Mouse (Mus musculus): ENCODE data around the gene Alad.

Gene Alad

DNA sequence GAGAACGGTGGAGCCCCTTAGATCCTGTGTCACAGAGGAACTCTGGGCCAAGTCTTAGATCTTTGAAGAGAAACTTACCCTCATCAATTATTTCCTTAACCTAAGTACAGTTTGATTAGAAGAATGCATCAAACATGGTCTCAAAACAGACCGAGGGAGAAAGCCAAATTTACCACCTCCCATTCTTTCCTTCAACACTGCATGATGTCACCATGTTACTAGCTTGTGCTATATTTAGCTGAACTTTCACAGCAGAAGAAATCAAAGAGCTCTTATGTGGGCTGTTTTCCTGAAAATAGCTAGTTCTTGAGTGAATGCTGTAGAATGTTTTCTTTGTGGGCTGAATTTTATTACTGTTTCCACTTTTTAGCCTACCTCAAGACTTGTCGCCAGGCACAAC, 37.7 kb upstream of the Alad start:
- TF ChIP-seq POU5F1 (IDR thresholded peaks at IDR 0.05; ENCODE audit: borderline replicate concordance, low read length): no peak
- no peak for TF ChIP-seq NANOG (IDR thresholded peaks at IDR 0.05; ENCODE audit: borderline replicate concordance, low read length)
- no peak for TF ChIP-seq CTCF (conservative IDR thresholded peaks at IDR 0.05; ENCODE audit: low read length)
- Histone ChIP-seq H3K4me1 (replicated peaks; ENCODE audit: low read depth, low read length) (no peaks in the 10 kb centered on the region), H3K27me3 (ENCODE audit: insufficient read depth, low read length) (0 out of 2 replicates have a peak, but pooled peaks cover 2% of the 10 kb centered on the region), H3K36me3 (ENCODE audit: insufficient read depth, low read length) (no peaks in the 10 kb centered on the region), H3K9me3 (ENCODE audit: low read length) (no peaks in the 10 kb centered on the region), H3K4me3 (replicated peaks; ENCODE audit: low read length) (no peak overlapping the region)

GRCm38 (mm10) chr4:62551966-62552365, 32.2 kb upstream of the Alad start:
- no peaks in the 10 kb centered on the region for H3K4me1 ChIP-seq (replicated peaks; ENCODE audit: low read depth, low read length)
- H3K9me3 ChIP-seq (ENCODE audit: low read length): no peaks in the 10 kb centered on the region
- no peaks in the 10 kb centered on the region for H3K36me3 ChIP-seq (ENCODE audit: insufficient read depth, low read length)
- no peak for TF ChIP-seq CTCF (conservative IDR thresholded peaks at IDR 0.05; ENCODE audit: low read length)
- TF ChIP-seq NANOG (IDR thresholded peaks at IDR 0.05; ENCODE audit: borderline replicate concordance, low read length): no peak
- no peak for TF ChIP-seq POU5F1 (IDR thresholded peaks at IDR 0.05; ENCODE audit: borderline replicate concordance, low read length)
- no peaks in the 10 kb centered on the region for H3K27me3 ChIP-seq (ENCODE audit: insufficient read depth, low read length)
- H3K4me3 ChIP-seq (replicated peaks; ENCODE audit: low read length): no peak overlapping the region

DNA sequence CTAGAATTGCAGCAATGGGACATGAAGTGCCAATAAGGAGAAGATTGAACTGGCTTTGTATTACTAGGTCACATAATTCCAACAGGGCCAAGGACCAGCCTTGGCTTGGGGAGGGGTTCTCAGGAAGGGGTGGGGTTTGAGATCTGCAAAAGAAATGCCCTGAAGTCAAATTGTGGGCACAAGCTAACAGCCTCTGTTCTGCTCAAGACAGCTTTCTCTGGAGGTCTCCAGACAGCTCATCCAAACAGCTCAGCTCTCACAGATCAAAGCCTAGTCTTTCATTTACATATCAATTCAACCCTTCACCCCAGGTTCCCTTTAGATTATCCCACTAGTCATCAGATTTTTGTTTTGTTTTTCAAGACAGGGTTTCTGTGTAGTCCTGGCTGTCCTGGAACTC, 25.1 kb upstream of the Alad start:
- H3K36me3 ChIP-seq (ENCODE audit: insufficient read depth, low read length): no peaks in the 10 kb centered on the region
- TF ChIP-seq NANOG (IDR thresholded peaks at IDR 0.05; ENCODE audit: borderline replicate concordance, low read length): no peak
- TF ChIP-seq POU5F1 (IDR thresholded peaks at IDR 0.05; ENCODE audit: borderline replicate concordance, low read length): no peak
- TF ChIP-seq CTCF (conservative IDR thresholded peaks at IDR 0.05; ENCODE audit: low read length): no peak
- H3K9me3 ChIP-seq (ENCODE audit: low read length): peaks cover 12% of the 10 kb centered on the region
- H3K4me1 ChIP-seq (replicated peaks; ENCODE audit: low read depth, low read length): peaks cover 3% of the 10 kb centered on the region; the same call in 1 of the 2 replicates
- 0 out of 2 replicates have a peak, but pooled peaks cover 7% of the 10 kb centered on the region for H3K27me3 ChIP-seq (ENCODE audit: insufficient read depth, low read length)
- H3K4me3 ChIP-seq (replicated peaks; ENCODE audit: low read length): no peak overlapping the region

- no peaks in the 10 kb centered on the region for H3K36me3 ChIP-seq (ENCODE audit: insufficient read depth, low read length)
- peaks cover 12% of the 10 kb centered on the region for H3K9me3 ChIP-seq (ENCODE audit: low read length)
- H3K4me1 ChIP-seq (replicated peaks; ENCODE audit: low read depth, low read length): peaks cover 3% of the 10 kb centered on the region; the same call in 1 of the 2 replicates
- TF ChIP-seq POU5F1 (IDR thresholded peaks at IDR 0.05; ENCODE audit: borderline replicate concordance, low read length) (no peak), NANOG (IDR thresholded peaks at IDR 0.05; ENCODE audit: borderline replicate concordance, low read length) (no peak), CTCF (conservative IDR thresholded peaks at IDR 0.05; ENCODE audit: low read length) (no peak)
- no peak overlapping the region for H3K4me3 ChIP-seq (replicated peaks; ENCODE audit: low read length)
- H3K27me3 ChIP-seq (ENCODE audit: insufficient read depth, low read length): 0 out of 2 replicates have a peak, but pooled peaks cover 7% of the 10 kb centered on the region
These were observed 24.1 kb upstream of the Alad start for GRCm38 (mm10) chr4:62543782-62544181.

DNA sequence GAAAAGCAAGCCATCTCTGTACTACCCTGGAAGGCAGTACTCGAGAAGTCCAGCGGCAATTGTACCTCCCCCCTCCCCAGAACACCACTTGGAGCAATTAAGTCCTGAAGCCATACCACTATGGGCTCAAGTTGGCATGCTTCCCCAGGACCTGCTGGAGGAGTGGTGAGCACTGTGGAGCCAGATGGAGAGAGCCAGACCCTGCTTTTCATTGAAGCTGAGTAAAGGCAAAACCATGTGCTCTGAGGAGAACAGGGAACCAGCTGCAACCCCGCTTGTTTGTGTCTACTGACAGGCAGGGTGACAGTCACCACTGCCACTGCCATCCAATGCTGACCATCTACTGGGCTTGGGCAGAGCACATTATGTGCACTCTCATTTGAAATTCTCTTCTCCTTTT, 22.1 kb upstream of the Alad start:
- 0 out of 2 replicates have a peak, but pooled peaks cover 7% of the 10 kb centered on the region for H3K27me3 ChIP-seq (ENCODE audit: insufficient read depth, low read length)
- H3K4me3 ChIP-seq (replicated peaks; ENCODE audit: low read length): no peak overlapping the region
- peaks cover 12% of the 10 kb centered on the region for H3K9me3 ChIP-seq (ENCODE audit: low read length)
- H3K4me1 ChIP-seq (replicated peaks; ENCODE audit: low read depth, low read length): peaks cover 3% of the 10 kb centered on the region; the same call in 1 of the 2 replicates
- TF ChIP-seq POU5F1 (IDR thresholded peaks at IDR 0.05; ENCODE audit: borderline replicate concordance, low read length): no peak
- no peak for TF ChIP-seq NANOG (IDR thresholded peaks at IDR 0.05; ENCODE audit: borderline replicate concordance, low read length)
- TF ChIP-seq CTCF (conservative IDR thresholded peaks at IDR 0.05; ENCODE audit: low read length): no peak
- no peaks in the 10 kb centered on the region for H3K36me3 ChIP-seq (ENCODE audit: insufficient read depth, low read length)

DNA sequence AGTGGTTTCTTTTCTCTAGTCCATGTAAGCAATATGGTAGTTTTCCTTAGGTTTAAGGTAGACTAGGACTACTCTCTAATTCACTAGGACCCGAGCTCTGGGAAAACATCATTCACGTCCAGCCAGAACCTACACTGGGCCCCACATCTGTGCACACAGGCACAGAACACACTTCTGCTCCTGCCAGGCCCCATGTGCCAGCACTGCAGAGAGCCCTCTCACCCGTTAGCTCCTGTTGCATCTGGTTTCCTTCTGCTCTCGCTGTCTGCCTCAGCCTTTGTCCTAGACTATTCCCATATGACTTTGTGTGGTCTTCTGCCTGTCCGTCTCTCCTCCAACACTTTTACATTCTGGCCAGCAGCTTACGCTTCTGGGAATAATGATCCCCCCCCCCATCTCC, 14.0 kb upstream of the Alad start:
- H3K9me3 ChIP-seq (ENCODE audit: low read length): no peaks in the 10 kb centered on the region
- H3K4me3 ChIP-seq (replicated peaks; ENCODE audit: low read length): no peak overlapping the region
- H3K4me1 ChIP-seq (replicated peaks; ENCODE audit: low read depth, low read length): peaks cover 19% of the 10 kb centered on the region
- no peak for TF ChIP-seq CTCF (conservative IDR thresholded peaks at IDR 0.05; ENCODE audit: low read length)
- TF ChIP-seq POU5F1 (IDR thresholded peaks at IDR 0.05; ENCODE audit: borderline replicate concordance, low read length): no peak
- TF ChIP-seq NANOG (IDR thresholded peaks at IDR 0.05; ENCODE audit: borderline replicate concordance, low read length): no peak
- no peaks in the 10 kb centered on the region for H3K36me3 ChIP-seq (ENCODE audit: insufficient read depth, low read length)
- no peaks in the 10 kb centered on the region for H3K27me3 ChIP-seq (ENCODE audit: insufficient read depth, low read length)

DNA sequence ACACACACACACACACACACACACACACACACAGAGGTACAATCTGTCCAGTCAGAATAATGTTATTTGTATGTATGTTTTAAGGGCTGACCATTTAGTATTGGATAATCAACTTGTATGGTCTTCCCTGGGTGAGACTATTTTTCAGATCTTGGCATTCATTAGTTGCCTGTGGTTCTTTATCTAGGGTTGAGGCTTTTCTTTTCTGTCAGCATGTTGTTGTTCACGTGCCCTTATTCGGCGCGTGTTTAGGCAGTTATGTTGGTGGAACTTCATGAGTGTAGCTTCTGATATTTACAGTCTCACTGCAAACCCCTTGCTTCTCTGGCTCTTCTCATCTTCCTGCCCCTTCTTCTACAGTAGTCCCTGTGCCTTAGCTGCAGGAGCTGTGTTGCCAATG, 7.9 kb upstream of the Alad start:
- no peak overlapping the region for H3K4me3 ChIP-seq (replicated peaks; ENCODE audit: low read length)
- H3K9me3 ChIP-seq (ENCODE audit: low read length): no peaks in the 10 kb centered on the region
- peaks cover 17% of the 10 kb centered on the region for H3K36me3 ChIP-seq (ENCODE audit: insufficient read depth, low read length)
- H3K4me1 ChIP-seq (replicated peaks; ENCODE audit: low read depth, low read length): peaks cover 31% of the 10 kb centered on the region
- peaks cover 7% of the 10 kb centered on the region for H3K27me3 ChIP-seq (ENCODE audit: insufficient read depth, low read length)
- TF ChIP-seq CTCF (conservative IDR thresholded peaks at IDR 0.05; ENCODE audit: low read length): no peak
- TF ChIP-seq NANOG (IDR thresholded peaks at IDR 0.05; ENCODE audit: borderline replicate concordance, low read length): no peak

- H3K27me3 ChIP-seq (ENCODE audit: insufficient read depth, low read length): peaks cover 7% of the 10 kb centered on the region
- peaks cover 26% of the 10 kb centered on the region for H3K4me1 ChIP-seq (replicated peaks; ENCODE audit: low read depth, low read length)
- H3K36me3 ChIP-seq (ENCODE audit: insufficient read depth, low read length): peaks cover 29% of the 10 kb centered on the region
- no peak for TF ChIP-seq POU5F1 (IDR thresholded peaks at IDR 0.05; ENCODE audit: borderline replicate concordance, low read length)
- no peak for TF ChIP-seq NANOG (IDR thresholded peaks at IDR 0.05; ENCODE audit: borderline replicate concordance, low read length)
- no peak for TF ChIP-seq CTCF (conservative IDR thresholded peaks at IDR 0.05; ENCODE audit: low read length)
- H3K9me3 ChIP-seq (ENCODE audit: low read length): no peaks in the 10 kb centered on the region
- no peak overlapping the region for H3K4me3 ChIP-seq (replicated peaks; ENCODE audit: low read length)
These were observed 6.5 kb upstream of the Alad start for GRCm38 (mm10) chr4:62526256-62526655.

- TF ChIP-seq CTCF (conservative IDR thresholded peaks at IDR 0.05; ENCODE audit: low read length): no peak
- TF ChIP-seq NANOG (IDR thresholded peaks at IDR 0.05; ENCODE audit: borderline replicate concordance, low read length): no peak
- Histone ChIP-seq H3K27me3 (ENCODE audit: insufficient read depth, low read length) (peaks cover 7% of the 10 kb centered on the region), H3K36me3 (ENCODE audit: insufficient read depth, low read length) (peaks cover 29% of the 10 kb centered on the region)
These were observed 5.7 kb upstream of the Alad start for GRCm38 (mm10) chr4:62525489-62525811.

More at GRCm38 (mm10) chr4:62525489-62525811, 5.7 kb upstream of the Alad start:
- Histone ChIP-seq H3K4me1 (replicated peaks; ENCODE audit: low read depth, low read length) (peaks cover 24% of the 10 kb centered on the region), H3K9me3 (ENCODE audit: low read length) (no peaks in the 10 kb centered on the region), H3K4me3 (replicated peaks; ENCODE audit: low read length) (peak overlapping the region; percentile 95; the same call in 1 of the 2 replicates)
